Mouse (Mus musculus) kidney, postnatal 25 days (tissue): ENCODE measurements at regions not wholly inside any gene's neighbourhood (a gene's known extent, or its start where the extent isn't known, plus 50 kb on each side); places are given as distances from the start of the nearest gene placed in this dataset.

ENCODE experiments used
- DNase-seq, 2 experiments: peaks; one replicate each; pipeline ENCODE4 v3.0.0; 2021; ENCODE audit warnings: mixed read lengths in 2 of 2

DNA sequence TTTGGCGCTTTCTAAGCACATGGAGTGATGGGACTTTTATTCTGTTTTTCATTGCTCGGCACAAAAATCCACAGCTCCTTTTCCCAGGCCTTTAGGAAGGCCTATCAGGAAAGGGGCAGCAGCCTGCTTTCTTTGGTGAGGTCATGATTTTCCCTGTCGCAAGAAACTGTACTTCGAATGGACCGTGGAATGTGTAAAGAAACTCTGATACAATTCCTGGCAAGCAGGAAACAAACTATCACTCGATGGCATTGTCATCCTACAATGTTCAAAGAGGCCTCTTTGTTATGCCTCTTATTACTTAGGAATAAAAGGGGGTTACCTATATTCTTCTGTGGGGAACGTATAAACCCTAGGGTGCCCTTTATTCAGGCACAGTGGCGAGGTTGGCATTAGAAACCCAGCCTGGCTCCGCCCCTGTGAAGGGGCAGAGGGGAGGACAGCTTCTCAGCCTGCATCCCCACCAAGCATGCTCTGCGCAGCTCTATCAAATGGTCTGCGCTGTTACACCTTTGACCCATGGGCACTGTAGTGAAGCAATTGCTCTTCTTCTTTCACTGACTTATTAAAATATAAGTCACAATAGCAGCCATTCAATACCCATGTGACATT, 246.5 kb downstream of the Irs2 start:
- no peak for DNase-seq

DNA sequence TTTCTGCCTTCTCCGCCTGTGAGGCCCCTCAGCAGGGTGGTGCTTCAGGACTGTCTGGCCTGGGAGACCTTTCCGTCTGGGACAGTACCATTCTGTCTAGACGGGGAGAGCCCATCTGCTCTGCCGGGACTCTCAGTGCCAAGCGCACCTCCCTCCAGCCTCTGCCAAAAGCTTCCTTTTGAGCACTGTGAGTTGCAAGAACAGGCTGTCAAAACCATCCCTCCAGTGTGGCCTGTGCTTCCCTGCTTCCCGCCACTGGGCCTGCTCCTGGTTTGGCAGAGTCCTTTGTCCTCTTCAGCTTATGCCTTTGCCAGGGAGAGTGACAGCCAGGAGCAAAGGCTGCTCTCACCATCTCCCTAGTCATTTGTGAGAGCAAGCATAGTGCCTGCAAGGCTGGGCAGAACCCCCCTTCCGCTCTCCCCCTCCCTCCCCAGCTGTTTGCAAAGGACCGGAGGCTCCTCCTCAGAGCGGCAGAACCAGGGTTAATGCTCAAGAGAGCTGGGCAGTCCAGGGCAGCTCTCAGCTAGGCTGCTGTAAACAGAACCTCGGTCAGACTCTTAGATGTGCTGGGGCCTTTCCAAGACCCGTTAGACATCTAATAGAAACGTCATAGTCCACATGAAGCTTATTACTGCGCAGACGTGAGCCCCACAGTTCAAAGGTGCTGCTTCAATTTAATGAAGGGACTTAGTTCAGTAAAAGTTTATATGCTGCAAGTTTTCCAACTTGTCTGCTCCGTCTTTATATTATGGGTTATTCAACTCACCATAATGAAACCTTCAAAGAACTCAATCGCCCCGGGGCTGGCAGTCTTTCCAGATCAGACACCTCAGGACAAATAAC, 247.2 kb downstream of the Irs2 start:
- DNase-seq = peak; percentile 17 to 62

DNA sequence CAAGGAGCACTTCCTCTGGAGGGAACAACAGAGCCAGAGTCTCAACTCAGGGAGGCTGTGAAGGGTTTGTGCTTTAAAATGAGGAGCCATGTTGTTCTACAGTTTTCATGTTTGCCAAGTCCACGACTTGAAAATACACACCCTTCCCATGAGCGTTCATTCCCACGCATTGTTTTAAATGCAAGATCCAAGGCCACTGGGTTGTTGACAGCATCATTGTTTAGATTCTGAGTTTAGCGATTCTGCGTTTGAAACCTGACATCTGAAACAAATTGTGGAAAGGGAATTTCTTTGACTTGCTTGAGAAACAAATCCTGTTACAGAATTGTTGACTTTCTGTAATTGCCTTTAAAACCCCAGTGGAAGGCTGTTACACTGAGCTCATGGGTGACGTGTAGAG, 248.0 kb downstream of the Irs2 start:
- DNase-seq = no peak

DNA sequence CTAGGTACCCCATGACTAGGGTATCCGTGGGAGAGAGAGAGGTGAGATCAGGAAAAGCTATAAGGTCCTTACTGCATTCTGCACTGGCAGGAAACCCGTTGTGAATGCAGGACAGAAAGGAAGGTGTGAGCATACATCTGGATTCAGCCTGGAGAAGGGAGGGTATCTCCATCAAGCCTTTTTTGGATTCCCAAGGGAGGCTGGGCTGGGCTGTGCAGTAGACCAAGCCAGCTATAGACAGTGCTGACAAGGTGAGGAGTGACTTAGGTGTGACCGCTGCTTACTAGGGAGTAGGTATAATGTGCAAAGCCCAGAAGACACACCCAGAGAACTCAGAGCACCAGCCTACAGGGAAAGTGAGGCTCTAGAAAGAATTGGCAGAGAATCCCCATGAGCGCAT, 250.1 kb downstream of the Irs2 start:
- DNase-seq = no peak

DNA sequence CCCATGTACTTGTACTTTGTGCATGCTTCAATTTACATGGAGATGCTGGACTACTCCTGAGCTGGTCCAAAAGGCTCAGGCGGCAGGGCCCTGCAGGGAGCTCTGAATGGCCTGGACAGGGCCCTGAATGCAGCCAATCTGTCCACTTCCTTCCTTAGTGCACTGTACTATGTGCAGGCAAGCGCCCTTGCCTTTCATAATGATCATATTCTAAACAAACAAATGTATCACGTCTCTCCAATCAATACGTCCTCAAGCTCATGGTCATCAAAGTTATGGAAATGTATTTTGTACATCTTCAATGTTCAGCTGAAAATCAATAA, 253.3 kb downstream of the Irs2 start:
- no peak for DNase-seq

DNA sequence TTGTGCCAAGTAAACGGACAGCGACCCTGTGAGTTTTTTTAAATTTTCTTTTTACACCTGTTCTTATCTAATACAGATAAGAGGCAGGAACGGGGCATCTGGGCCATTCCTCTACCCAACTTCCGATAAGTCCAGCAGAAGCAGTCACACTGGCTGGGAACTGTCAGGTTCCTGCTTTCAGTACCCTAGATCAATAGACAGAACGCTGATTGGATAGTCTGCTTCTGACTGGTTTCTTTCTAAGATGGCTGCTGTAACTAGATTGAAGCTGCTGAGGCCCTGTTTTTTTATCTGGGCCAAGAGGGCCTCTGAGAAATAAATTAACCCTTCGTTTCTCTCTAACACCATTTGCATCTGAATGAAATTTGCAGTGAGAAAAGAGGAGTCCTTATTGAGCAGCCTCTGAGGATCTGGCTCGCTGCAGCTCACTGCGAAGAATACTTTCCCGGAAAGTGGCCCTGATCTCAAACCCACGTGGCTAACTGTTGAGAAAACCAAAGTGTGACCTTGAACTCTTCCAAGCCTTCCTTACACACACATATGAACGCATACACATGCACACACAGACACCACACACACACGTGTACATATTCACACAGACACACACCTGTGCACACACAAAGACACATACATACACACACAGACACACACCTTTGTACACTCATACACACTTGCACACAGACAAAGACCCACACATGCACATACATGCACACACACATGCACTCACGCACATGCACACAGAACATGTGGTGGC, 253.8 kb downstream of the Irs2 start:
- no peak for DNase-seq

DNA sequence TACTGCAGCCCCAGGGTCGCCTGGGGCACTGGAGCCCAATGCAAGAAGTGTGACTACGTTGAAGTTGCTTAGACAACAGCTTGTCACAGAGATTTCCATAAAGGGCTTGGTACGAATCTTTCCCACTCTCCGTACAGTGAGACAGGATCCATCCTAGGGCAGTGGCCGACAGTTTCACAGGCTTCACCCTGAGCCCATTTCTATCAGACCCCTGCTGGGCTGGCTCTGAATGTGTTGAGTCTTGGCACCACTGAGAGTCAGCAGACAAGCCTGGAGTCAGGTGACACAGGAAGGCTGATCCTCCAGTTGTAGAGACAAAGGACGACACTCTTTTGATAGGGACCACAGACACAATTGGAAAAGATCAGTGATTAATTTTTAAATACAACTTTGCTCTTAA, 255.2 kb downstream of the Irs2 start:
- no peak for DNase-seq

DNA sequence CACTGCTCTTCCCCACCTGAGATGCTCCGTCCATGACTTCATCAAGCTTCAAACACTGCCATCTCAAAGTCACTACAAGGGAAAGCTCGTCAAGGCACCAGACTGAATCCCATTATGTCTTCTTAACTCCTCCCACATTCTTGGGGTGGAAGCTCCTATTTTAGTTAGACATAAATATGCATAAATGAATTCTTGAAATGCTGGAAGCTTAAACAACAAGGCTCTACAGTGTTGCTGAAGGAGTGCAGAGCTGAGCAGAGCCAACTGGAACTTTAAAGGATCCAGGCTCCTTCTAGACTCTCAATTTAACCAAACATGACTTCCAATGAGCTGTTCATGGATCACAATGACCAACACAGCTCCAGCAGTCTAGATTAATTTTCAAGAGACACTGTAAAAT, 261.1 kb downstream of the Irs2 start:
- no peak for DNase-seq

DNA sequence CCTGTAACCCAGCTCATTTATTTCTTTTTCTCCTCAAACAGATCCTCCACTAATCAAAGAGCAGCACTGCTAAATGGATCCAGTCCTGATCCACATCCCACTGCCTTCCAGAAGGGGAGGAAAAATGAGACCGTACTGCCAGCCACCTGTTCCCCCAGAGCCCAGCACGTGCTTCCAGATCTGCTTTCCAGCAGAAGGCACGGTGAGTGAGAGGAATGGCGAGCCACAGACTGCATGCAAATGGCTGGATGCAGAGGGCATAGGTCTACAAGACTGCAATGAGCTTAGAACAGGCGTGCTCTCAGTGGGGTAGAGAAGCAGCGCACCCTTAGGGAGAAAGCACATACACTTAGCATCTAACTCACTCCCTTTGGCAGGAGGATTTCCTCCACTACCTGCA, 265.0 kb downstream of the Irs2 start:
- no peak for DNase-seq

DNA sequence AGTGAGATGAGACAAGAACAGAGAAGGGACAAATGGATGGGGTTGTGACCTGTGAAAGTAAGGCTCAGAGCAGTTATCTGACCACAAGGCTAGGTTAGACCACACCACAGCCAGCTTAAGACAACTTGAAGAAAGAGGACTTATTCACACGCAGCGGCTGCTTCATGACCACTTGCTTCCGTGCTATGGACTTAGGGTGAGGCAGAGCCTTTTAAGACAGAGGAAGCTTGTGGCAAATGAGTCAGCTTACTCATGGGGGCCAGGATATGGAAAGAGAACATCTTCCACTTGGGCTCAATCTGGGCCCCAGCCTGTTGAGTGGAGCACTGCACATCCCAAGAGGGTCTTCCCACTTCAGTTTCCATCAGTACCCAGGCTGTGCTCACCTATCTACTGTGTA, 267.4 kb downstream of the Irs2 start:
- no peak for DNase-seq

DNA sequence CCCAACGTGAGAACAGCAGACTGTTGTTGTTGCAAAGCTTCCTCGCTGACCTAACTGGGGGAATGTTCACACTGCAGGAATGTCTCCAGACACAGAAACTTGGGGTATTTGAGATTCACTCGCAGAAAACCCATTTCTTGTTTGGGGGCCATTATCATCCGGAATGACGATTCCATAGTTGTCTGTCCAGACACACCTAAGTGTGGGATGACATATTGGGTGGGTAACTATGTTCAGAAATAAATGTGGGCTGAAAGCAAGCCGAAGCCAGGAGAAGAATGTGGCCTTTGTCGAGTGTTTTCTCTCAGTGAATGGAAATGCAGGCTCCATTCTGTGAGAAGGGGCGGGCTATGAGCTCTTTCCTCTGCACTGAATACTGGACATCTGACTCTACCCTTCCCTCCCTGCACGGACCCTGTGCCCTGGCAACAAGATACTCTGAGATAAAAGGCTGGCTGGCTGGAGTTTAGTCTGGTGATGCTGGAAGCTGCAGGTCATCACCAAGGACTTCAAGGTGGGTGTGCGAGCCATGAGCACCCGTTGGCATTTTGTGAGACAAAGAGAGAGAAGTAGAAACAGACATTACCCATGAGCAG, 269.7 kb downstream of the Irs2 start:
- DNase-seq = no peak

DNA sequence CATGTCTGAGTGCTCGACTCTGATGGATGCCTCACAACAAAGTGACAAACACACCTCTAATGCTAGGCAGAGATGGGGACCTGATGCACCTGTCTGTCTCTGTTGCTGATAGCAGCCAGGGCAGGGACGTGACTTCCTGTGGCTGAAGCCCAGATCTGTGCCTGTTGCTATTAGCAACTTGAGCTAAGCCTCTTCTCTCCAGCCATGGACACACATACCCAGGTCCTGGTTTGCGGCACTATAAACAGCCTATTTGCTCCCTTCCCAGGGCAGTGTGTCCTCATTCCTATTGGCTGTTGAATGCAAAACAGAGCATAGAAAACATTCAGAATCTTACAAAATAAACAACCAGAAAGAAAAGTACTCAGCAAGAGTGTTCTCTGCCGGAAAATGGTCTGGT, 273.5 kb downstream of the Irs2 start:
- no peak for DNase-seq

DNA sequence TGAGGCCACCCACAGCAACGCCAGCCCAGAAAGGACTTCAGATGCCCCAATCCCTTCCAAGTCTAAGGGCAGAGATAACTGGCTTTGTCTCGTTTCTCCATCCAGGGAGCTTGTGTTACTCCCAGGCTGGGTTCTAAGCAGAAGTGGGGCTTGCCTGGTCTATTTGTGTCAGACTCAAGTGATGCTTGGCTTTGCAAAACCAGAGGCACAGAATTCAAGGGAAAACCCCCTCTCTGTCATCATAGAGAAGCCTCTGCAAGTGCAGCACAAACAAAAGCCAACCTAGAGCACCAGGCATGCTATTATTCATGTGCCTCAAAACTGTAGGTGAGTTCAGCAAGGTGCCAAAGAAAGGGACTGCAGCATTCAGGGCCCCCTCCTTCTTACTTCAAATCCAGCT, 284.9 kb downstream of the Irs2 start:
- no peak for DNase-seq

DNA sequence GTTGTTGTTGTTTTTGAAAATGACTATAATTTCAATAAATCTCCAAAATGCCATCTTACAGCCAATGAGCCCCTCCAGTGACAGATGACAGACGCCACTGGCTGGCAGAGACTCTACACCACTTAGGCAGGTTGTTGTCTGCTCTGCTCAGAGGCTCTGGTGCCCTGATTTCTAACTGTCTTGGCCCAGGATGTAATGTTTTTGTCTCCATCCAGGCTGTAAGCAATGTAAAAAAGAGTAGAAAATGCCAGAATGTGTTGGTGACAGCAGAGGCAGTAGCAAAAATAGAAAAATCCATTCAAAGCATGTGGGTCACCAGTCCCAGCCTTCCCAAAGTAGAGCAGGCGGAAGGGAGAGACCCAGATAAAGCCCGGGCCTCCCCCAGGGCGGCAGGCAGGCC, 285.5 kb downstream of the Irs2 start:
- no peak for DNase-seq

DNA sequence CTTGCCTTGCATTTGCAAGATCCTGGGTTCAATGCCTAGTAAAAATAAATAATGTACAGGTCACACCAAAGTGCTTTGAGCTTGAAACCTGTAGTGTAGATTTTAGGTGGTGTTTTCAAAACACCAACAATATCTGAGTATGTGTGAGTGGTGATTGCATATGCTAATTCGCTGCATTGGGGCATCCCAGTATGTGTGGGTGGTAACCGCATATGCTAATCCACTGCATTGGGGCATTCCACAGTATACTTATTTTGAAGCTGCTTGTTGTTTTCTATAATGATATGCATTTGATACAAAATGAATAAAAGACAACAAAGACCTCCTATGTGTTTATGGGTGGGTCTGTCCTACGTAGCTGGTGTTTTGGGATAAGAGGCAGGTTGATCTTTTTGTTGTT, 285.9 kb downstream of the Irs2 start:
- DNase-seq = no peak

DNA sequence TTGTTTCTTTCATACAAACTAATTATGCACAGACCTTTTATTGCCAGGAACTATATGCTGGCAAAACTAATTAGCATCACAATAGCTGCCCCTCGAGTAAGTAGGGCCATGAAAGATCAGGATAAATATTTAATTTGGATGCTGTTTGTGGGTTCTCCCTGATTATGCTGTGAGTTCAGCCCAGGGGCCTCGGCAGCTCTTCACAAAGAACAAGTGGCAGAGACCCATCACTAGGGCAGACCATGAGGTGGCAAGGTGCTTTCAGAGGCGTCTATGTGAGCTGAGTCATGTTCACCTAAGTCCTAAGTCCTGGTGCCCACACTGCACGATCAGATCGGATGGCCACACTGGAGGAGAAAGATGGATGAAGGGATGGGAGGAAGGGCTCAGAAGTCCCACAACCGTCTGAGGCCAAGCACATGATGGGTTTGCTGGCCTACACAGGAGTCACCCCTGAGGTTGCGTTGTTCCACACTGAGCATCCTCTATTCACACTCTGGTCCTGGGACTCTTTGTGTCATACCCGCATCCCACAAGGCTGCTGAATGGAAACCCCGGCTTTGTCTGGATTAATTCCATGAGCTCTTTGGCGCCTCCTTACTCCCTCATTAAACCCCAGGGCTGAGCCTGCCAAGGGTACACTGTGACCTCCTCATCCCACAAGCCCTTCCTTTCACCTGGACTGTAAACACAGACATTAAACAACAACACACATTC, 287.0 kb downstream of the Irs2 start:
- DNase-seq = no peak

DNA sequence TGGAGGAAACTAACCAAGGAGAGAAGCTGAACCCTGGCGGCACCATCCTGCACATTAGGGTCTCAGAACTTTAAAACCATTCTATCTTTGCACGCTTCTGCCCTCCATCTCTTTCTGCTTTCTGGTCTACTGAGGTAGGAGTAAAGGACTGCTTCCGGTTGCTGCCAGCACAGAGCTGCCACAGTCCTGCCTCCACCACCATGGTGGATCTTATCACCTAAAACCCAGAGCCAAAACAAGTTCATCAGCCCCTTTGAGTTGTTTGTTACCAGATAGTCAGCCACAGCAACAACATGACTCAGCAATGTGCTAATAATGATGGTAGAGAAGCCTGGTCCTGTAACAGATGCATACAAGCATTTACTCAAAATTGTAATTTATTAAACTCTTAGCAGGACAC, 287.9 kb downstream of the Irs2 start:
- no peak for DNase-seq

DNA sequence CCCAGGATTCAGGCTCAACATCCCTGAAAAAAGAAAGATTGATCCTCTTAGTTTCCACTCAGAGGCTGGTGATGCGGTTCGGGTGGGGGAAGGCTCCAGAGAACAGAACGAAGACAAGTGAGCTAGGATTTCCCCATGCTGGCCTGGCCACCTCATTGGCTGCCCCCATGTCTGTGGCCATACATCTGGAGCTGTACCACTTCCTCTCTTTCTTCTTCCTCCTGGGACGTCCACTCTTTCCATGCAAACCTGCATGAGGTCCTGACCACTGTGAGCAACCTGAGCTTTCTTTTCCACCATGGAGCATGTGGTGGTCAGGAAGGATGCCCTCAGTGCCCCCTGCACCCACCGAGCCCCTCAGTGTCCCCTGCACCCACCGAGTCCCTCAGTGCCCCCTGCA, 288.8 kb downstream of the Irs2 start:
- no peak for DNase-seq

DNA sequence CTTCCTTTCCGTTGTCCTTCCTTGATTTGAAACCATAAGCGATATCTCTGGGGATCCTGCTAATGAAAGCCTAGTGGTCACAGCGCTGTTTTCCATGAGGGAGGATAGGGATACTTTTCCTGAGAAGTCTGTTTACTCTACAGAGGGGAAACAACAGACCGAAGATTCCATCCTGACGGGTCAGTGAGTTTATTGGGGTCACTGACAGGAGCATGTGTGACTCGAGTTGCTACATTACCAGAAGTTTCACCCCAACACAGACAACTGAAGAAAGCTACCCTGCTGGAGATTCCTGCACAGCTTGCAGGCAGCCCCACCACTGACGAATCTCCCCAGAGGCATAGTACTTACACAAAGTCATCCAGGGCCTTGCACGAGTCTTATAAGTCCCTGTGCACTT, 291.0 kb downstream of the Irs2 start:
- DNase-seq = no peak

DNA sequence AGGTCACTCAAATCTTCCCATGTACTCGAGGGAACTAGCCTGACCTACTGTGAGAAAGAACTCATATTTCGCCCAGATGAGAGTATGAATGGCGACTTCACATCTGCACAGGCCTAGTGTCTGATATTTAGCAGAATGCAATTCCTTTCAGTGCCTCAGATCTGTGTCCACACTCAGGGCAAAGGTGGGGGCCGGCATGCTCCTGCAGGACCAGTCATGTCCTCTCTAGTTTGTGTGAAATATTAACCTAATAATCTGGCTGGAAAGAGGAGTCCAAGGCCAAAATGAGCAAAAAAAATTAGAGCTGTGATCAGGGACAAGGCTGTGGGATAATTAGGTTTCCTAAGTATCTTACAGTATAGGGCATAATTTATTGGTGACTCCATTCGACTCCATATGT, 292.1 kb downstream of the Irs2 start:
- DNase-seq = peak; percentile 62 to 74

DNA sequence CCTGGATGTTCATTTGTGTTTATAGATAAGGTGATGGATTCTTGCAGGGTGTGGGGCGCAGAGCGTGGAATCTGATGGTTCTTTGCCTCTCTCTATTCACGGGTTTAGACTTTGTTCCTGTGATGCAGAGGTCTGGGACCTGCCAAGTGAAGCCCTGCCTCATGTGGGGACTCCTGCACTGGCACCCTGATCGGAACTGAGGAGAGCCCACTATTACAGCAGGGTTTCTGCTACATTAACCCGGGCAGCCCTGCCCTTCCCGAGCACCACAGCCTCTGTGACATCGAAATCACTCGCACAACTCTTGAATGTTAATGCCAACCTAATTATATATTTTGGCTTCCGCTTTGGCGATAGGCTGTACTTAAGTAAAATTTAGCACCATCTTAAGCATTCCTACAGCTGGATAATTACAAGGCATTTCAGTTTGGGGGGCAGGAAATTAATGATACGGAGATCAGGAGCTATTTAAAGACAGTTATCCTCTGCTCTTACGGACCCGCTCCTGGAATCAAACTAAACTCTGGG, 294.7 kb downstream of the Irs2 start:
- DNase-seq = no peak

DNA sequence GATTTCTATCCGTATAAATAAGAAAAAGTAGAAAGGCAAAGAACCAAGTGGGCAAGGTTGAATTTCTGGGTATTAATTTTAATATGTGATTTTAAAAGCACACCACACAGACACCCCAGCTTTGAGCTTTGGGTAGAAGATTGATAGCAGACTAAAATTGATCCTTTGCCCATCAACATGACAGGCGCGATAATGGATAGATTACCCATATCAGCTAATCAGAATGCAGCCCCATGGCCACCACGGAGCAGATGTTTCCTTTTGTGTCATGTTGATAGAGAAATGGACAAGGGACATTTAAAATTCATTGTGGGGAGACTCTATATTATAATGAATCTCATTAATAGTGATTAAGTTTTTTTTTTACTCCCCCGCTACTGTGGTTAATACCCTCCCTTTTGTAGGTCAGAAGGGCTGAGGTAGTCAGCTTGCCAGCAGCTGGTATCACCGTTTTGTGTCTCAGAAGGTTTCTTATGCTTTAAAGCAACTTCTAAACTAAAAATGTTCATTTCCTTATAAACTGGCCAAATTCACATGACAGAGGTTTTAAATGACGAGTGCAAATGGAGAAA, 296.1 kb downstream of the Irs2 start:
- no peak for DNase-seq

DNA sequence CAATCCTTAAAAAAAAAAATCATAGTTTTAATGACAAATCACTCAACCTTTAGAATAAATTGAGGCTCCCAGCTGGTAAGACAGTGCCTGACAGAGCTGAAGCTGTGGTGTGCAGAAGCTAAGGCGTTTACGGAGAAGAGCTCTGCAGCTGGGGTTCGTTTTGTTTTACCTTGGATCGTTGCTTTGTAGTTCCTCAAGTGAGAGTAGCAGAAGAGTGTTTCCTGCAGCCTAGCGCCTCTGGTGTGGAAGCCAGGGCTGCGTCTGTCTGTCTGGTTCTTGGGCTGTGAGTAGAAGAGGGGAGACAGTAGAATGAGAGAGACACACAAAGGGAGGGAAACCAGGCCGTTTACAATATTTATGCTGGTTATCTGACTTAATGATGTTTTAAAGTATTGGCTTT, 296.8 kb downstream of the Irs2 start:
- DNase-seq = no peak
